Comparison of ENCODE assay signal across 33 mouse cellular contexts in genomic region chr2:64989426-64990187, GRCm38 (mm10). TPM values are rescaled to one million over a fixed set of nuclear protein-coding genes. Genes with fewer than 3 reads are reported as not detected.
DNase-seq lines count a peak whose midpoint lies in the region; ATAC-seq and TF ChIP-seq lines count a peak whose summit lies in the region.
"Had no signal": no experiment of that assay in that cellular context is flagged by ENCODE, and none has a peak within 500 bp of the region (broad histone marks: within the 10 kb centered on the region; RNA-seq: fewer than 3 reads in every experiment).

No protein-coding gene starts in this region.

- DNase-seq in heart, postnatal 0 days (ENCODE audit: low spot score), result no peak
- DNase-seq in heart, postnatal 36 days, result no peak
- no peak for DNase-seq in layer of hippocampus, adult 2 months (ENCODE audit: low spot score in 2 of 2)
- no peak for DNase-seq in layer of hippocampus, adult 9-10 months (ENCODE audit: low spot score)
- DNase-seq in CH12.LX (ENCODE audit: extremely low read depth) (peak; percentile 15), MN1 (ENCODE audit: low spot score) (peak; percentile 56)
- no peak for DNase-seq in thymus, postnatal 14 days
- DNase-seq in retina, embryonic 14.5 days (ENCODE audit: low spot score), result no peak
- DNase-seq: adrenal gland, postnatal 14 days; cerebellum, adult 8-10 months; cerebellum, postnatal 36 days; embryo, embryonic 11 days; gastrocnemius, postnatal 25 days; heart, adult 11 months; kidney, adult 11 months; kidney, postnatal 4 days; layer of hippocampus, adult 9-11 months; lung, adult 18-20 months; lung, postnatal 14 days; right cerebral cortex, adult 18-20 months; spleen, adult 18-20 months; thymus, adult 18-20 months; thymus, postnatal 36 days had no signal

- H3K4me1 ChIP-seq in heart, postnatal 0 days (ENCODE audit: control insufficient read depth, insufficient read depth), result peaks cover 6% of the 10 kb centered on the region
- no peaks in the 10 kb centered on the region for H3K4me1 ChIP-seq in CH12.LX (ENCODE audit: control insufficient read depth in 1 of 2, insufficient read depth in 2 of 2)
- H3K4me1 ChIP-seq: embryonic facial prominence, embryonic 12.5 days; forebrain, embryonic 15.5 days; hindbrain, embryonic 10.5 days; hindbrain, embryonic 15.5 days; liver, embryonic 12.5 days had no signal

- no peak for TF ChIP-seq EP300 in heart, postnatal 0 days (IDR thresholded peaks at IDR 0.05; ENCODE audit: low read depth)
- TF ChIP-seq EP300 in CH12.LX (IDR thresholded peaks at IDR 0.05; ENCODE audit: low read length), result no peak

- H3K36me3 ChIP-seq in heart, postnatal 0 days (replicated peaks; ENCODE audit: control insufficient read depth, insufficient read depth, low read length), result no peaks in the 10 kb centered on the region
- H3K36me3 ChIP-seq in CH12.LX (replicated peaks in 1 of 2; ENCODE audit: control insufficient read depth in 1 of 2, insufficient read depth in 1 of 2, low read length in 1 of 2), result no peaks in the 10 kb centered on the region
- H3K36me3 ChIP-seq: embryonic facial prominence, embryonic 12.5 days; forebrain, embryonic 15.5 days; hindbrain, embryonic 10.5 days; hindbrain, embryonic 15.5 days; liver, embryonic 12.5 days had no signal

- H3K27ac ChIP-seq in heart, postnatal 0 days (ENCODE audit: low read depth), result no peak overlapping the region
- H3K27ac ChIP-seq in layer of hippocampus, adult 2 months, result peak overlapping the region; percentile 28; the same call in 1 of the 2 replicates
- no peak overlapping the region for H3K27ac ChIP-seq in CH12.LX (ENCODE audit: insufficient read depth, low read depth)
- H3K27ac ChIP-seq: embryonic facial prominence, embryonic 12.5 days; forebrain, embryonic 15.5 days; hindbrain, embryonic 10.5 days; hindbrain, embryonic 15.5 days; liver, embryonic 12.5 days had no signal

- H3K4me2 ChIP-seq in heart, postnatal 0 days (ENCODE audit: low read depth, low read length), result no peak overlapping the region
- H3K4me2 ChIP-seq in CH12.LX (ENCODE audit: insufficient read depth, low read depth, poor library complexity, severe bottlenecking), result no peak overlapping the region
- H3K4me2 ChIP-seq: embryonic facial prominence, embryonic 12.5 days; forebrain, embryonic 15.5 days; heart, embryonic 11.5 days; hindbrain, embryonic 15.5 days; liver, embryonic 12.5 days had no signal

- 96% methylated on average over 2 of the region's 2 CpGs for WGBS in heart, postnatal 0 days

- no peaks in the 10 kb centered on the region for H3K79me2 ChIP-seq in CH12.LX (replicated peaks; ENCODE audit: control insufficient read depth, extremely low read depth, insufficient read depth, poor library complexity, severe bottlenecking)

- no peaks in the 10 kb centered on the region for H3K27me3 ChIP-seq in heart, postnatal 0 days (ENCODE audit: control insufficient read depth, insufficient read depth, low read length)
- H3K27me3 ChIP-seq in CH12.LX (replicated peaks), result no peaks in the 10 kb centered on the region
- H3K27me3 ChIP-seq: embryonic facial prominence, embryonic 12.5 days; forebrain, embryonic 15.5 days; hindbrain, embryonic 15.5 days; liver, embryonic 12.5 days had no signal

- H3K9me3 ChIP-seq in heart, postnatal 0 days (replicated peaks; ENCODE audit: control insufficient read depth, low read length), result no peaks in the 10 kb centered on the region
- no peaks in the 10 kb centered on the region for H3K9me3 ChIP-seq in CH12.LX (replicated peaks; ENCODE audit: low read length)
- H3K9me3 ChIP-seq: embryonic facial prominence, embryonic 12.5 days; forebrain, embryonic 15.5 days; hindbrain, embryonic 10.5 days; hindbrain, embryonic 15.5 days; liver, embryonic 12.5 days had no signal

- dilution Hi-C loops in CH12.LX (cut with MboI; ENCODE audit: extremely low pct_ligation_motif_present, extremely low pct_unique_long_range_greater_than_20kb, low sequenced_read_pairs), result no loop called here

- H3K9ac ChIP-seq in heart, postnatal 0 days (replicated peaks; ENCODE audit: low read depth, low read length), result no peak overlapping the region
- no peak overlapping the region for H3K9ac ChIP-seq in CH12.LX (ENCODE audit: insufficient read depth, low read depth)
- H3K9ac ChIP-seq: embryonic facial prominence, embryonic 12.5 days; forebrain, embryonic 15.5 days; hindbrain, embryonic 15.5 days; liver, embryonic 12.5 days had no signal

- intact Hi-C loops in heart, postnatal 36 days (cut with DNase I), result no loop called here

- in situ Hi-C loops in CH12.LX (cut with MboI; ENCODE audit: low pct_ligation_motif_present, low pct_unique_long_range_greater_than_20kb, low sequenced_read_pairs), result no loop called here

- no peak for TF ChIP-seq POLR2A in CH12.LX (IDR thresholded peaks at IDR 0.05; ENCODE audit: low read depth, low read length)

- no peak for ATAC-seq in heart, postnatal 0 days (ENCODE audit: insufficient read depth, low read depth)
- ATAC-seq: CD4-positive, CD25-positive, alpha-beta regulatory T cell, adult 4 months; forebrain, embryonic 15.5 days; inflammation-experienced regulatory T-cells, adult 6 months; liver, embryonic 12.5 days; midbrain, embryonic 16.5 days had no signal

- H3K4me3 ChIP-seq in heart, postnatal 0 days (ENCODE audit: low read depth, low read length), result no peak overlapping the region
- no peak overlapping the region for H3K4me3 ChIP-seq in layer of hippocampus, adult 2 months
- H3K4me3 ChIP-seq in CH12.LX (replicated peaks in 1 of 3; ENCODE audit: low read depth in 2 of 3, low read length in 2 of 3, poor library complexity in 1 of 3), result no peak overlapping the region
- H3K4me3 ChIP-seq: embryonic facial prominence, embryonic 12.5 days; forebrain, embryonic 15.5 days; hindbrain, embryonic 10.5 days; hindbrain, embryonic 15.5 days; liver, embryonic 12.5 days had no signal

- TF ChIP-seq CTCF in heart, postnatal 0 days (IDR thresholded peaks at IDR 0.05; ENCODE audit: low read depth), result peak; percentile 17; the same call in 1 of the 2 replicates
- peak; percentile 50 for TF ChIP-seq CTCF in layer of hippocampus, adult 2 months (conservative IDR thresholded peaks at IDR 0.05)
- peak in 1 of 2 experiments; percentile 41; a peak in 2 of 4 replicates for TF ChIP-seq CTCF in CH12.LX (conservative IDR thresholded peaks at IDR 0.05 in 1 of 2, IDR thresholded peaks at IDR 0.05 in 1 of 2; ENCODE audit: low read depth in 2 of 2, low read length in 2 of 2)

- TF ChIP-seq RAD21 in CH12.LX (IDR thresholded peaks at IDR 0.05; ENCODE audit: low read depth, low read length), result no peak; the same call in none of the 2 replicates

TF ChIP-seq in CH12.LX, 34 proteins besides CTCF, POLR2A, EP300 and RAD21:
- no peak for TF ChIP-seq E2F4 (IDR thresholded peaks at IDR 0.05; ENCODE audit: insufficient replicate concordance, low read depth, low read length)
- peak; percentile 19; the same call in 1 of the 2 replicates for TF ChIP-seq SMC3 (IDR thresholded peaks at IDR 0.05; ENCODE audit: low read depth, low read length)

RNA-seq across cellular contexts. Expression of gene Grb14, which starts 35.2 kb away (rescaled TPM):
- 64.9 and 102 TPM in 2 replicates for total RNA-seq in heart, postnatal 0 days (2014; rRNA removed; ENCODE audit: low replicate concordance)
- polyA plus RNA-seq in heart, postnatal 0 days (2015; fragmentation: Nextera tagmentation; extraction: Ambion mirVana), result 166 and 168 TPM in 2 replicates
- 100 to 1,000 TPM; 184 to 233 TPM for total RNA-seq in heart, postnatal 36 days (2021)
- total RNA-seq in layer of hippocampus, adult 2 months (2021), result 10 to 100 TPM; 41.5 to 44.1 TPM
- 0.38 and 0.85 TPM in 2 replicates for total RNA-seq in CH12.LX (2012; rRNA removed)
- 0.69 and 0.74 TPM in 2 replicates for total RNA-seq in CH12.LX (2014; rRNA removed)
- 0.61 and 0.86 TPM in 2 replicates for polyA plus RNA-seq in CH12.LX (2012; ENCODE audit: insufficient read length, low read depth)
- total RNA-seq: neutrophil, adult 5-6 weeks had no signal
- polyA plus RNA-seq: CD4-positive, CD25-positive, alpha-beta regulatory T cell, adult 4 months; inflammation-experienced regulatory T-cells, adult 6 months had no signal

Comparison
In these comparisons a context has a peak if more than half of its experiments do, and no peak if none do; other contexts are left out.
1. DNase-seq: peak in CH12.LX (single experiment) and MN1 (single experiment); none in heart, postnatal 0 days (single experiment), heart, postnatal 36 days (0 of 2), layer of hippocampus, adult 2 months (0 of 2), layer of hippocampus, adult 9-10 months (single experiment), thymus, postnatal 14 days (single experiment) and retina, embryonic 14.5 days (single experiment).
2. RNA of gene Grb14, which starts 35.2 kb away (total RNA-seq): 184 to 233 TPM in heart, postnatal 36 days, 64.9 to 102 TPM in heart, postnatal 0 days and 41.5 to 44.1 TPM in layer of hippocampus, adult 2 months; 0.38 to 0.85 TPM in CH12.LX; every median in the first group is over 10 times any median in the second.